Mouse (Mus musculus) neural tube, embryonic 12.5 days (tissue): Measurements from ENCODE around the gene 3100002H09Rik. TPM values are rescaled to one million over a fixed set of nuclear protein-coding genes. Genes with fewer than 3 reads are reported as not detected.
A peak's percentile ranks its signal among the peaks of the same experiment; 100 is the strongest.

Experiments
- ATAC-seq: fragments of 200-750 bp; cut with Nextera tagmentation; 2 replicates; pipeline ENCODE4 v1.8.0; 2017; ENCODE audit warnings: low read depth, mild to moderate bottlenecking, moderate TSS enrichment, moderate library complexity; ENCODE audit not compliant: low FRiP score
- H3K27ac ChIP-seq: fragments of 300-500 bp; sonication (generic); 2 replicates; pipeline ENCODE4 v1.5.1; 2016
- H3K27me3 ChIP-seq: fragments of 300-500 bp; sonication (generic); replicated peaks from 2 replicates; pipeline ENCODE4 v1.6.1; 2016; ENCODE audit warnings: mild to moderate bottlenecking
- H3K36me3 ChIP-seq: fragments of 300-500 bp; sonication (generic); 2 replicates; pipeline ENCODE4 v1.6.1; 2016; ENCODE audit warnings: mild to moderate bottlenecking
- H3K4me1 ChIP-seq: fragments of 300-500 bp; sonication (generic); 2 replicates; pipeline ENCODE4 v1.6.1; 2016
- H3K4me2 ChIP-seq: fragments of 300-500 bp; sonication (generic); replicated peaks from 2 replicates; pipeline ENCODE4 v1.6.1; 2016; ENCODE audit warnings: mild to moderate bottlenecking
- H3K4me3 ChIP-seq: fragments of 300-500 bp; sonication (generic); 2 replicates; pipeline ENCODE4 v1.5.1; 2016
- H3K9ac ChIP-seq: fragments of 300-500 bp; sonication (generic); 2 replicates; pipeline ENCODE4 v1.6.1; 2016; ENCODE audit warnings: mild to moderate bottlenecking
- H3K9me3 ChIP-seq: fragments of 300-500 bp; sonication (generic); 2 replicates; pipeline ENCODE4 v1.6.1; 2016; ENCODE audit warnings: mild to moderate bottlenecking
- WGBS: fragments of 180-500 bp; shearing (Covaris S2); methylation state at CpG from one replicate; pipeline ENCODE4 v1.1.7; 2016; 5-methylcytosine and 5-hydroxymethylcytosine counted together
- polyA plus RNA-seq: library from polyadenylated mRNA; unstranded; fragments of >200 nt; fragmentation: Nextera tagmentation; extraction: Ambion mirVana; gene quantifications from 2 replicates; pipeline ENCODE4 v1.2.1, GENCODE M21; 2016

Gene 3100002H09Rik
- polyA plus RNA-seq, 1 experiment from 2014 or later, result 0.84 TPM

- 24% methylated on average over 12 of the region's 12 CpGs for WGBS
- Histone ChIP-seq H3K27me3 (peaks cover 15% of the 10 kb centered on the region; the same call in 1 of the 2 replicates), H3K36me3 (no peaks in the 10 kb centered on the region), H3K9ac (no peak overlapping the region), H3K4me3 (no peak overlapping the region), H3K27ac (no peak overlapping the region), H3K4me1 (0 out of 2 replicates have a peak, but pooled peaks cover 5% of the 10 kb centered on the region), H3K9me3 (no peaks in the 10 kb centered on the region), H3K4me2 (0 out of 2 replicates have a peak overlapping the region, but pooled peaks have one; percentile 16)
- no peak for ATAC-seq
Measured at GRCm38 (mm10) chr4:124639715-124640114, 29.1 kb upstream of the 3100002H09Rik start.

DNA sequence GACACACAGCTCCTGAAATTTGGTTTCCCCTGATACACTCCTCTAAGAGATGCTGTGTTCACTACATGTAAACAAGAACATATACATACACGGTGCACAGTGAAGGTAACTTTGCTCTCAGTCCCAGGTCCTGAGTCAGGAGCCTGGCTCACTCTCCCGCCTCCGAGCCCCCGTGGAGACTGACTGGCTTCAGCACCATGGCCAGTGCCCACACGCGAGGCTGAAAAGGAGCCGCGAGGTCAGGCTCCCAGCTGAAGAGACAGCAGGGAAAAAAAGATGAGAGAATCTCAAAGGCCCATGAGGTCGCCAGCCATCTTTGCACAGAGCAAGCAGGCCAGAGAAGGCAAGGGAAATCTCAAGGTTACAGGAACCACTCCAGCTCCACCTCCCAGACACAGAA is 22.7 kb upstream of the 3100002H09Rik start:
- Histone ChIP-seq H3K27ac (no peak overlapping the region), H3K4me1 (peaks cover 3% of the 10 kb centered on the region; the same call in 1 of the 2 replicates), H3K27me3 (peaks cover 8% of the 10 kb centered on the region; the same call in 1 of the 2 replicates), H3K36me3 (no peaks in the 10 kb centered on the region), H3K4me2 (no peak overlapping the region), H3K4me3 (no peak overlapping the region), H3K9ac (no peak overlapping the region), H3K9me3 (no peaks in the 10 kb centered on the region)
- WGBS, result 4% methylated on average over 9 of the region's 9 CpGs
- no peak for ATAC-seq

GRCm38 (mm10) chr4:124632856-124633255 is 22.3 kb upstream of the 3100002H09Rik start:
- Histone ChIP-seq H3K4me3 (no peak overlapping the region), H3K4me1 (peaks cover 3% of the 10 kb centered on the region; the same call in 1 of the 2 replicates), H3K4me2 (no peak overlapping the region), H3K36me3 (no peaks in the 10 kb centered on the region), H3K27ac (no peak overlapping the region), H3K27me3 (peaks cover 8% of the 10 kb centered on the region; the same call in 1 of the 2 replicates), H3K9me3 (no peaks in the 10 kb centered on the region), H3K9ac (no peak overlapping the region)
- ATAC-seq, result no peak
- WGBS, result 63% methylated on average over 10 of the region's 10 CpGs

DNA sequence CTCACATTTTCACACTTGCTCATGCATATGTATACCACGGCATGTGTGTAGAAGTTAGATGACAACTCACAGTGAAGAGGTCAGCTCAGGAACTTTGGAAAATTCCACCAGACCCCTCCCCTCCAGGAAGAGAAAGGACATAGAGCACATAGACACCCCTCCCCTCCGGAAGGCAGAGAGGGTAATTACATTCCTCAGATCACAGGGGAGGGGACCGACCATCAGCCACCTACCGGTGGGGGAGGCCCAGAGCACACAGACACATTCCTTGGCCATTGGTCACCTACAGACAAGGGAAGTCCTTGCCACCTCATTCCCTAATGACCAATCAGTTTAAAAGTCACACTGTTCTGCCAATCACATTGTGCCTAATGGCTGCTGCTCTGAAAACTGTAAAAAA is 20.9 kb upstream of the 3100002H09Rik start:
- WGBS, result 44% methylated on average over 4 of the region's 4 CpGs
- peaks cover 6% of the 10 kb centered on the region; the same call in 1 of the 2 replicates for H3K4me1 ChIP-seq
- no peak overlapping the region for H3K4me2 ChIP-seq

GRCm38 (mm10) chr4:124626836-124627235 is 16.2 kb upstream of the 3100002H09Rik start:
- no peak for ATAC-seq
- 69% methylated on average over 1 of the region's 1 CpGs for WGBS
- Histone ChIP-seq H3K36me3 (no peaks in the 10 kb centered on the region), H3K27ac (no peak overlapping the region), H3K27me3 (peaks cover 8% of the 10 kb centered on the region), H3K4me3 (no peak overlapping the region), H3K9ac (no peak overlapping the region), H3K4me2 (no peak overlapping the region), H3K4me1 (peaks cover 12% of the 10 kb centered on the region; the same call in 1 of the 2 replicates), H3K9me3 (no peaks in the 10 kb centered on the region)

More for the DNA sequence above, 20.9 kb upstream of the 3100002H09Rik start:
- no peaks in the 10 kb centered on the region for H3K36me3 ChIP-seq
- H3K27me3 ChIP-seq, result peaks cover 8% of the 10 kb centered on the region; the same call in 1 of the 2 replicates
- H3K27ac ChIP-seq, result no peak overlapping the region
- no peak overlapping the region for H3K9ac ChIP-seq
- ATAC-seq, result no peak
- H3K9me3 ChIP-seq, result no peaks in the 10 kb centered on the region
- no peak overlapping the region for H3K4me3 ChIP-seq

DNA sequence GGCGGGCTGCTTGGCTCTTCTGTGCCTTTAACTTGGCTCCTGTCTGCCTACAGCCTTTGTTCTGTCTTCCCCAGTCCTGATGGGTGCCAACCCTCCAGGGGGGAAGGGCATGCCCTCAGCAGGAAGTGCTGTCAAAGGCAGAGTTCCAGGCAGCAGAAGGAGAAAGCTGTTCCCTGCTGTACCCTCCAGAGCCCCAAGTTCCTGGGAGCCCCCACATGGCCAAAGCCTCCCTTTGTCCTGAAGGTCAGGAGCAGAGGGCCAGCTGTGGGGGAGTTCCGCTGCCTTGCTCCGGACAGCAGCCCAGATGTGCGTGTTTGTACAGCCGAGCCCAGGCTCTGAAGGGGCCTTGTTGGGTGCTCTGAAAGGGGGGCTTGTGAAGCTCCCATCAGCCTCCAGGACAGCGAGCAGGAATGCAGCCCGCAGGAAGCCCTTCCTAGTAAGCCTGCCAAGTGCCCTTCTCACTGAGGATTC is 13.5 kb upstream of the 3100002H09Rik start:
- H3K9me3 ChIP-seq, result no peaks in the 10 kb centered on the region
- ATAC-seq, result no peak
- H3K27me3 ChIP-seq, result peaks cover 14% of the 10 kb centered on the region
- H3K4me2 ChIP-seq, result no peak overlapping the region
- 40% methylated on average over 7 of the region's 7 CpGs for WGBS
- H3K4me1 ChIP-seq, result peaks cover 18% of the 10 kb centered on the region; the same call in 1 of the 2 replicates
- H3K27ac ChIP-seq, result no peak overlapping the region
- no peak overlapping the region for H3K4me3 ChIP-seq
- H3K36me3 ChIP-seq, result no peaks in the 10 kb centered on the region
- no peak overlapping the region for H3K9ac ChIP-seq

DNA sequence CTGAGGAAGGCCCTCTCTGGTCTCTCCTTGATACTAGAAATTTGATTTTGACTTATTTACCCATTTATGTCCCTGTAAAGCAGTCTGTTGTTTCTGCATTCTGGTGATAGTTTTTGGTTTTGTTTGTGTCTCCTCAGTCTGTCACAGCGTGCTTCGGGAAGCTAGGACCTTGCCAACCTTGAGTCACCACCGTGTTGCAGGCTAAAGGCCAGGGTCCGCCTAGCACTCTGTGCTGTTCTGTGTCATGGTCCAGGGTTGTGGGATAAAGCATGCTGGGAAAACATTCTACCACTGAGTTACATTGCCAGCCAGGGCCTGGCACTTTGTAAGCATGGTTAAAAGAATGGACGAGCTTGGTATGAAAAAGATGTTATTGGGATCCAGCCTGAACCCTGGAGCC is 12.0 kb upstream of the 3100002H09Rik start:
- ATAC-seq, result no peak
- H3K36me3 ChIP-seq, result no peaks in the 10 kb centered on the region
- peaks cover 16% of the 10 kb centered on the region for H3K27me3 ChIP-seq
- no peak overlapping the region for H3K27ac ChIP-seq
- H3K4me1 ChIP-seq, result peaks cover 27% of the 10 kb centered on the region
- H3K9ac ChIP-seq, result no peak overlapping the region
- no peak overlapping the region for H3K4me3 ChIP-seq
- no peaks in the 10 kb centered on the region for H3K9me3 ChIP-seq
- no peak overlapping the region for H3K4me2 ChIP-seq
- 90% methylated on average over 5 of the region's 5 CpGs for WGBS

- Histone ChIP-seq H3K4me1 (peaks cover 36% of the 10 kb centered on the region), H3K27ac (no peak overlapping the region), H3K9ac (no peak overlapping the region), H3K9me3 (no peaks in the 10 kb centered on the region), H3K4me3 (no peak overlapping the region), H3K4me2 (no peak overlapping the region), H3K36me3 (no peaks in the 10 kb centered on the region), H3K27me3 (peaks cover 18% of the 10 kb centered on the region)
- 63% methylated on average over 11 of the region's 11 CpGs for WGBS
- no peak for ATAC-seq
Measured at GRCm38 (mm10) chr4:124621406-124621805, 10.8 kb upstream of the 3100002H09Rik start.

- no peak overlapping the region for H3K9ac ChIP-seq
- 10% methylated on average over 16 of the region's 16 CpGs for WGBS
- peak overlapping the region; percentile 40 for H3K4me2 ChIP-seq
- H3K9me3 ChIP-seq, result no peaks in the 10 kb centered on the region
- peaks cover 49% of the 10 kb centered on the region for H3K4me1 ChIP-seq
- no peak overlapping the region for H3K27ac ChIP-seq
- no peaks in the 10 kb centered on the region for H3K36me3 ChIP-seq
- H3K4me3 ChIP-seq, result no peak overlapping the region
- peaks cover 14% of the 10 kb centered on the region for H3K27me3 ChIP-seq
- no peak for ATAC-seq
Measured at GRCm38 (mm10) chr4:124618599-124618998, 8.0 kb upstream of the 3100002H09Rik start.

DNA sequence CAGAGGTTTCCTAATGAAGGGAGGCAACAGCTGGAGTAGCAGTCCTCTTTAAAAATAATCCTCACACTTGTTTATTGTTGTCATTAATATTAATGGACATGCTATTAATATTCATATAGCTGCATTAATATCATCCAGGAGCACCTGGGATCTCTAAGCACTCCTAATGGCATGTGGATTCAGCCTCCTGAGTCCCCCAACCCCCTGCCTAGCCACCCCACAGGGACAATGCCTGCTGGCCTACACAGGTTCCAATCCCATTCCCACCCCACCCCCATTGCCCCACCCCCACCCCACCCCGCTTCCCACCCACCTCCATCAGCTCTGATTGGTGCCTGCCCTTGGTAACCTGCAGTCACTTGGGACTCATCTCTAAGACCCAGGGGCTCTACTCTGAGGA is 6.0 kb upstream of the 3100002H09Rik start:
- Histone ChIP-seq H3K27me3 (peaks cover 14% of the 10 kb centered on the region), H3K9me3 (no peaks in the 10 kb centered on the region), H3K4me2 (no peak overlapping the region), H3K36me3 (no peaks in the 10 kb centered on the region), H3K4me3 (no peak overlapping the region), H3K9ac (no peak overlapping the region), H3K27ac (no peak overlapping the region), H3K4me1 (peaks cover 55% of the 10 kb centered on the region)
- 33% methylated on average over 1 of the region's 1 CpGs for WGBS
- no peak for ATAC-seq

GRCm38 (mm10) chr4:124615986-124616385 is 5.4 kb upstream of the 3100002H09Rik start:
- H3K9ac ChIP-seq, result no peak overlapping the region
- H3K4me1 ChIP-seq, result peaks cover 50% of the 10 kb centered on the region
- H3K27ac ChIP-seq, result no peak overlapping the region
- H3K36me3 ChIP-seq, result no peaks in the 10 kb centered on the region
- H3K4me3 ChIP-seq, result no peak overlapping the region
- no peak overlapping the region for H3K4me2 ChIP-seq
- H3K9me3 ChIP-seq, result no peaks in the 10 kb centered on the region
- ATAC-seq, result no peak
- WGBS, result 28% methylated on average over 9 of the region's 9 CpGs
- H3K27me3 ChIP-seq, result peaks cover 14% of the 10 kb centered on the region

DNA sequence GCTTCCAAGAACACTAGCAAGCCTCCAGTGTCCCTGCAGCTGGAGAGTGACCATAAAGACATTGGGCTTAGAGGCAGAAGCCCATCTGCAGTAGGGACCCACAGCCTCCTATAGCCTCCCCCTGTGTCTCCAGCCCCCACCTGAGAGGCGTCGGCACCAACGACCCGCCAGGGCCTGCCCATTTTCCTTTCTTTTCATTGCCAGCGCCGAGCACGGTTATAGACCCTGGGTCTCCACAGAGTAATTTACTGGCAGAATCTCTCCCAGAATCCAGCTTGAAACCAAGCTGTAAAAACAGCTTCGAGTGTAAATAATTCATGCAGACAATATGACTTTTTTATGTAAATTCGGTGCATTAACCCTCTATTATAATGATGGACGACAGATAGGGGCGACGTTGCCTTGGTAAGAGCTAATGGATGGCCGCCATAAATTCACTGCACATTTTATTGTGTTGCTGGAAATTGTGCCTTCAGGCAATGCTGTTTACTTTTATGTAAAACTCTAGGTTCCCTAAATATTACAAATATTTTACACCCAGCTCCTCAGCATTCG is 4.9 kb upstream of the 3100002H09Rik start:
- Histone ChIP-seq H3K4me1 (peaks cover 50% of the 10 kb centered on the region), H3K4me3 (no peak overlapping the region), H3K27me3 (peaks cover 14% of the 10 kb centered on the region), H3K9me3 (no peaks in the 10 kb centered on the region), H3K4me2 (peak overlapping the region; percentile 26; the same call in 1 of the 2 replicates), H3K27ac (peak overlapping the region; percentile 69; the same call in 1 of the 2 replicates), H3K9ac (no peak overlapping the region), H3K36me3 (no peaks in the 10 kb centered on the region)
- 15% methylated on average over 14 of the region's 14 CpGs for WGBS
- peak; percentile 71 for ATAC-seq

GRCm38 (mm10) chr4:124614189-124614588 is 3.6 kb upstream of the 3100002H09Rik start:
- Histone ChIP-seq H3K36me3 (no peaks in the 10 kb centered on the region), H3K27ac (no peak overlapping the region), H3K9me3 (no peaks in the 10 kb centered on the region), H3K4me3 (no peak overlapping the region), H3K27me3 (peaks cover 8% of the 10 kb centered on the region), H3K4me1 (peaks cover 50% of the 10 kb centered on the region), H3K4me2 (no peak overlapping the region), H3K9ac (no peak overlapping the region)
- no peak for ATAC-seq
- WGBS, result 0% methylated on average over 1 of the region's 1 CpGs
